Mouse (Mus musculus) naive thymus-derived CD4-positive, alpha-beta T cell, adult 2 months (primary cell): ENCODE results near the gene Gm7173.

Source experiments
- DNase-seq: peaks from one replicate; pipeline ENCODE4 v3.0.0-alpha.2; 2011; ENCODE audit warnings: low read depth

Gm7173 gene

DNA sequence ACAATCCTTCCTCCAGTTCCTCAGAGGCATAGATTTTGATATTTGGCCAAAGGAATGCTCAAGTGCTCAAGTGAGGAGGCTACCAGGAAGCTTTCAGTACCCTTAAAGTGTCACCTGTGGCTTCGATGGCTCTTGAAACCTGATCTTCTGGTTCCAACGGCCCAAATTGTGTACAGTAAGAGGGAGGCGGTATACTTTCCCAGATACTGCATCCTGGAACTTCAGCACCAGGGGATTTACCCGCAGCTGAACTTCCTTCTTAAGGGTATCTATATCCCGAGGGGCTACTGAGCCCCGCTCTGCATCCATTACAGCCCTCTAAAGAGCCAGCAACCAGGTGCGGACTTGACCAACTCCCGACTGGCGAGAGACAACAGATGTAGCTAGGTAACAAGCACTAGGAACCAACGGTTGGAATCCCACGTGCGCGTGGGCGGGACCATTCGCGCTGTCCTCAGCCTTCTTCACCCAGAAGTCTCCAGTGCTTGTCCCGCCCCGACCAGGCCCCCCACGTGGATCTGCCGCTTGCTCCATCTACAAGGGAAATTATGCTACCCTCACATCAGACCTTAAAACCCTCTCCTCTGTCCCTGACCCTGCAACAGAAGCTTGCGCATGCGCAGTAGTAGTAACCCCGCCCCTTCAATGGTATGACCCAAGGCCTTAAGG lies at the start of gene Gm7173:
Gene Gm7173 (minus strand): TSS at position 309 of the 669 bp plus-strand sequence.
- no peak for DNase-seq

GRCm38 (mm10) chrX:79517646-79518016 lies 546 bp upstream of the Gm7173 start:
- no peak for DNase-seq

- no peak for DNase-seq
Measured at GRCm38 (mm10) chrX:79316790-79317189, 200.3 kb downstream of the Gm7173 start.
